Mouse (Mus musculus): ENCODE data around the gene Itpk1.

- no peak for TF ChIP-seq CTCF (IDR thresholded peaks at IDR 0.05)
- no peak for TF ChIP-seq POLR2A (IDR thresholded peaks at IDR 0.05; ENCODE audit: insufficient read depth, low read depth, low read length)
These were observed 21.0 kb upstream of the Itpk1 start for GRCm38 (mm10) chr12:102725761-102726175.
